Mouse (Mus musculus): Measurements from ENCODE around the gene Zfp507.

Zfp507 gene

GRCm38 (mm10) chr7:35740489-35741230 is 62.1 kb downstream of the Zfp507 start:
- no peak for DNase-seq (ENCODE audit: extremely low read depth, low read depth, low spot score)

GRCm38 (mm10) chr7:35738871-35739270 is 63.9 kb downstream of the Zfp507 start:
- DNase-seq (ENCODE audit: extremely low read depth, low read depth, low spot score) = no peak

GRCm38 (mm10) chr7:35733313-35734050 is 69.3 kb downstream of the Zfp507 start:
- DNase-seq (ENCODE audit: extremely low read depth, low read depth, low spot score) = no peak

- no peak for DNase-seq (ENCODE audit: extremely low read depth, low read depth, low spot score)
Measured at GRCm38 (mm10) chr7:35732585-35733059, 70.2 kb downstream of the Zfp507 start.

GRCm38 (mm10) chr7:35729621-35730031 is 73.2 kb downstream of the Zfp507 start:
- no peak for DNase-seq (ENCODE audit: extremely low read depth, low read depth, low spot score)

- no peak for DNase-seq (ENCODE audit: extremely low read depth, low read depth, low spot score)
Measured at GRCm38 (mm10) chr7:35728376-35728775, 74.4 kb downstream of the Zfp507 start.

- no peak for DNase-seq (ENCODE audit: extremely low read depth, low read depth, low spot score)
Measured at GRCm38 (mm10) chr7:35723035-35723434, 79.8 kb downstream of the Zfp507 start.
